Mouse (Mus musculus): ENCODE data around the gene Nr2f2. TPM values are rescaled to one million over a fixed set of nuclear protein-coding genes. Genes with fewer than 3 reads are reported as not detected.

The Nr2f2 gene
- polyA plus RNA-seq, 1 experiment from 2014 or later = 32.5 TPM

DNA sequence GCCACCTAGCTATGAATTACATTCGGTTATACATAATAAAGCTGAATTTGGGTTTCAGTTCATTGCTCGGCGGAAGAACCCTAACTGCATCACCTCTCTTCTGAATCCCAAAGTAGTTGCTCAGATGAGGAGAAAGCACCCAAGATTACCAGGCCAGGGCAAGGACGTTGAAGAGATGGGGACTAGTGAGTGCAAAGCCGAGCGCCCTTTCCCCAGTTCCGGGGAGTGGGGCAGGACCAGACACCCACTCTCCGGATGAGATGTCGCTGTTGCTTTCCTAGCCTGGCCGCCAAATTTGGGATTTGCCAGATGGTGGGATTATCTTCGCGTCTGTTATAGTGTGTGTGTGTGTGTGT, 36.4 kb downstream of the Nr2f2 start:
- Histone ChIP-seq H3K36me3 (ENCODE audit: control insufficient read depth, insufficient read depth, low read length) (no peaks in the 10 kb centered on the region), H3K4me1 (ENCODE audit: control insufficient read depth in 2 of 2, insufficient read depth in 2 of 2, low read length in 2 of 2) (peaks cover 4 to 11% of the 10 kb centered on the region in 2 experiments; a peak in 3 of 4 replicates), H3K4me3 (ENCODE audit: control insufficient read depth in 1 of 2, insufficient read depth in 1 of 2, low read depth in 1 of 2, low read length in 2 of 2) (no peak overlapping the region), H3K27ac (replicated peaks in 1 of 2; ENCODE audit: control insufficient read depth in 1 of 2, insufficient read depth in 1 of 2, low read depth in 2 of 2, low read length in 2 of 2) (no peak overlapping the region), H3K9ac (ENCODE audit: low read length) (no peak overlapping the region), H3K4me2 (ENCODE audit: low read length) (no peak overlapping the region), H3K27me3 (ENCODE audit: control insufficient read depth, insufficient read depth, low read length) (peaks cover 96% of the 10 kb centered on the region), H3K9me3 (ENCODE audit: control insufficient read depth, low read length) (no peaks in the 10 kb centered on the region)
- 3% methylated on average over 12 of the region's 12 CpGs for WGBS
- no peak for ATAC-seq (ENCODE audit: insufficient number of reproducible peaks, insufficient read depth, low FRiP score, low read depth)

DNA sequence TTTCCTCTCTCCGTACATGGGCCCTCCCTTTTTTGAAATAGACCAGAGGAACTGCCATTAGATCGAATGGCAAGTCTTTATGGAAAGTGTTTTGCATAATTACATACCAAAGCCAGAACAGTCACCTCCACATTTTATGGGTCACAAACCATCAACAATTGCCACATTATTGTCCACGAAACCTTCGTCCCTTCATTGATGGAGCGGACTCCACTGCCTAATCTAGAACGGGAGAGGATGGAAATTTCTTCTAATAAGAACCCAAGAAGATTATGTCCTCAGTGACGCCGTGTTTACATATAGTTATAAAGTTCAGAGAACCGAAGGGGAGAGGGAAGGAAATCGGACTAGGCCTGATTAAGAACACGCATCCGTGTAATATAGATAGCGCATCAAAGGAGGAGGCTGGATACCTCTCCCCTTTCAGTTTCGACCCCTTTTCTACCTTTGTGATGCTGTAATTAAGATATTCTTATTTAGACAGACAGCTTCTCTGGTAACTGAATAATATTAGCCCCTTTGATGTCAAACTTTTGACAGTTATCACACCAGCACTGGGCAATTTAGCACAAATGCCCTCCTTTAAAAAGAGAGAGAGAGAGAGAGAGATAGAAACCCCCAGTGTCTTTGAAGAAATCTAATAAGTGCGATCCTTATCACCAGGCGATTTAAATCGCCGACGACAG, 36.9 kb downstream of the Nr2f2 start:
- no peak overlapping the region for H3K4me2 ChIP-seq (ENCODE audit: low read length)

GRCm38 (mm10) chr7:70329037-70329516, 37.5 kb downstream of the Nr2f2 start:
- Histone ChIP-seq H3K4me2 (ENCODE audit: low read length) (no peak overlapping the region), H3K9me3 (ENCODE audit: control insufficient read depth, low read length) (no peaks in the 10 kb centered on the region), H3K4me1 (ENCODE audit: control insufficient read depth in 2 of 2, insufficient read depth in 2 of 2, low read length in 2 of 2) (peaks cover 4 to 11% of the 10 kb centered on the region in 2 experiments; a peak in 3 of 4 replicates), H3K27me3 (ENCODE audit: control insufficient read depth, insufficient read depth, low read length) (peaks cover 99% of the 10 kb centered on the region), H3K4me3 (ENCODE audit: control insufficient read depth in 1 of 2, insufficient read depth in 1 of 2, low read depth in 1 of 2, low read length in 2 of 2) (no peak overlapping the region), H3K9ac (ENCODE audit: low read length) (no peak overlapping the region), H3K36me3 (ENCODE audit: control insufficient read depth, insufficient read depth, low read length) (no peaks in the 10 kb centered on the region), H3K27ac (replicated peaks in 1 of 2; ENCODE audit: control insufficient read depth in 1 of 2, insufficient read depth in 1 of 2, low read depth in 2 of 2, low read length in 2 of 2) (no peak overlapping the region)
- 6% methylated on average over 6 of the region's 6 CpGs for WGBS
- ATAC-seq (ENCODE audit: insufficient number of reproducible peaks, insufficient read depth, low FRiP score, low read depth) = no peak

More for the DNA sequence above, 36.9 kb downstream of the Nr2f2 start:
- Histone ChIP-seq H3K9me3 (ENCODE audit: control insufficient read depth, low read length) (no peaks in the 10 kb centered on the region), H3K9ac (ENCODE audit: low read length) (no peak overlapping the region), H3K4me1 (ENCODE audit: control insufficient read depth in 2 of 2, insufficient read depth in 2 of 2, low read length in 2 of 2) (peaks cover 4 to 11% of the 10 kb centered on the region in 2 experiments; a peak in 3 of 4 replicates), H3K27me3 (ENCODE audit: control insufficient read depth, insufficient read depth, low read length) (peaks cover 98% of the 10 kb centered on the region), H3K27ac (replicated peaks in 1 of 2; ENCODE audit: control insufficient read depth in 1 of 2, insufficient read depth in 1 of 2, low read depth in 2 of 2, low read length in 2 of 2) (no peak overlapping the region), H3K36me3 (ENCODE audit: control insufficient read depth, insufficient read depth, low read length) (no peaks in the 10 kb centered on the region), H3K4me3 (ENCODE audit: control insufficient read depth in 1 of 2, insufficient read depth in 1 of 2, low read depth in 1 of 2, low read length in 2 of 2) (no peak overlapping the region)
- no peak for ATAC-seq (ENCODE audit: insufficient number of reproducible peaks, insufficient read depth, low FRiP score, low read depth)
- 6% methylated on average over 19 of the region's 19 CpGs for WGBS

DNA sequence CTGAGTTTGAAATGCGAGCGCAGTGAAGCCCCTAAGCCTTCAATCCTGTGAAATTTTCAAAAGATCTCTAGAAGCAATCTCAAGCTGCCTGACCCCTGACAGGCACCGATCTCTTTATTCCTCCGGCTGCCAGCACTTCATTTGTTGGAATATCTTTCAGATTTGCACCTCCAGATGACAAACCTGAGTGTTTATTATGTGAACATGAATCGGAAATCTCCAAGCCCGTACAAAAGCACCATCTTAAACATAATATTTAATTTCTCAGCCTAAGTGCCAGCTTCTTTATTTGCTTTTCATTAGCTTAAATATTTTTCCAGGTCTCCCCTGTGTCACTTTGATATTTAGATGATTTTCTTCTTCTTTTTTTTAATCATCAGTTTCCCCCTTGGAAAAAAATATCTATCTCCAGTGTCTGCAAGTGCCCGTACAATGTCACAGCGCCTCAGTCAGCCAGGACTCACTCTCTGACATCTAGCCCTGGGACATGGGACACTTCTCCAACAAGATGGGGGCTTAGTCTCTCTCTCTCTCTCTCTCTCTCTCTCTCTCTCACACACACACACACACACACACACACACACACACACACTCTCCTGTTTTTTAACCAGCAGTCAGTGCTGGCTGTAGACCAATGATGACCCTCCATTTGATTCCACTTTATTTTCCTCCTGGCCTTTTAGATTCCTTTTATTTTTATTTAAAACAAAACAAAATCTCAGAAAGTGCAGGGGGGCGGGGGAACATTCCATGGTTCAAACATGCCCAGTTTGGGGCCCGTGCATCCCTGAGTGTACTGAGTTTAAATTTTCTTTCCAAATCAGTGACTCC, 38.1 kb downstream of the Nr2f2 start:
- ATAC-seq (ENCODE audit: insufficient number of reproducible peaks, insufficient read depth, low FRiP score, low read depth) = no peak
- H3K27ac ChIP-seq (replicated peaks in 1 of 2; ENCODE audit: control insufficient read depth in 1 of 2, insufficient read depth in 1 of 2, low read depth in 2 of 2, low read length in 2 of 2) = no peak overlapping the region
- 5% methylated on average over 10 of the region's 10 CpGs for WGBS

GRCm38 (mm10) chr7:70327191-70327590, 39.3 kb downstream of the Nr2f2 start:
- no peak overlapping the region for H3K4me2 ChIP-seq (ENCODE audit: low read length)
- H3K4me1 ChIP-seq (ENCODE audit: control insufficient read depth in 2 of 2, insufficient read depth in 2 of 2, low read length in 2 of 2) = peaks cover 4 to 11% of the 10 kb centered on the region in 2 experiments; a peak in 3 of 4 replicates
- H3K4me3 ChIP-seq (ENCODE audit: control insufficient read depth in 1 of 2, insufficient read depth in 1 of 2, low read depth in 1 of 2, low read length in 2 of 2) = no peak overlapping the region
- no peak overlapping the region for H3K9ac ChIP-seq (ENCODE audit: low read length)
- 7% methylated on average over 2 of the region's 2 CpGs for WGBS
- no peaks in the 10 kb centered on the region for H3K9me3 ChIP-seq (ENCODE audit: control insufficient read depth, low read length)
- no peak for ATAC-seq (ENCODE audit: insufficient number of reproducible peaks, insufficient read depth, low FRiP score, low read depth)
- no peaks in the 10 kb centered on the region for H3K36me3 ChIP-seq (ENCODE audit: control insufficient read depth, insufficient read depth, low read length)
- H3K27ac ChIP-seq (replicated peaks in 1 of 2; ENCODE audit: control insufficient read depth in 1 of 2, insufficient read depth in 1 of 2, low read depth in 2 of 2, low read length in 2 of 2) = no peak overlapping the region
- peaks cover 99% of the 10 kb centered on the region for H3K27me3 ChIP-seq (ENCODE audit: control insufficient read depth, insufficient read depth, low read length)

More for the DNA sequence above, 38.1 kb downstream of the Nr2f2 start:
- Histone ChIP-seq H3K9ac (ENCODE audit: low read length) (no peak overlapping the region), H3K4me3 (ENCODE audit: control insufficient read depth in 1 of 2, insufficient read depth in 1 of 2, low read depth in 1 of 2, low read length in 2 of 2) (no peak overlapping the region), H3K4me2 (ENCODE audit: low read length) (no peak overlapping the region), H3K36me3 (ENCODE audit: control insufficient read depth, insufficient read depth, low read length) (no peaks in the 10 kb centered on the region), H3K9me3 (ENCODE audit: control insufficient read depth, low read length) (no peaks in the 10 kb centered on the region), H3K27me3 (ENCODE audit: control insufficient read depth, insufficient read depth, low read length) (peaks cover 99% of the 10 kb centered on the region), H3K4me1 (ENCODE audit: control insufficient read depth in 2 of 2, insufficient read depth in 2 of 2, low read length in 2 of 2) (peaks cover 4 to 11% of the 10 kb centered on the region in 2 experiments; a peak in 3 of 4 replicates)

DNA sequence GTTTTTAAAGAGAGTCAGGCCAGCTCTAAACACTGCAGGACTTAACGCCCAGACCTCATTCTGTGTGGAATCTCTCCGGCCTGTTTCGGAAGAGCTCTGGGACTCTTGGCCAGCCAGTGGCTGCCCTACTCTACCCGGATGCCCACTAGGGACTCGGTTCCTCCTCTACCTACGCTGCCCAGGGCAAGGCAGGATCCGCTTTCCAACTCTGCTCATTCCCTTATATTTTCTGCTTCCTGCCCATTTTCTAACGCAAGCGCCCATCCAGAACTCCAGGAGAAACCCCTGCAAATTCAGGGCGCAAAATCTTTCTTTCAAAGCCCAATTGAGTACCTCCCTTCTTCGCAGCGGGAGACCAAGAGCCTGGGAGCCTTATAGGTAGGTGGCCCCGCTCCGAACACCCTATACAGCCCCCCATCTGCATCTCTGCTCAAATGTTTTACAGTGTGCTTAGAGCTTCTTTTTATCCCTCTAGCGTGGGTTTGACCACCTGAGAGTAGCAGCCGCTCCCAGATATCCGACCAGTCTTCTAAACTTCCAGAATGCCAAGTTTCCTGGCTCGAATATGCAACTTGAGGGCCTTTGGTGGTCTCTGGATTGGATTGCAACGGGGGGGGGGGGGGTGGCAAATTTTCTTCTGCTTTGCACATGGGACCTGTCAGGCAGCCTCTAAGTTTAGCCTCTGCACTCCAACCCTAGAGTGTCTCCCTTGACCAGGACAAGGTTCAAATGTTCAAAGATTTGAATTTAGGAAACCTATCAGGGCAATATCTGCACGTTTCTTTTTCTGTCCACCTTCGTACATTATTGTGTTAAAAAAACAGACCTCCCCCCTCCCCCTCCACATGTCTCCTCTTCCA, 40.1 kb downstream of the Nr2f2 start:
- Histone ChIP-seq H3K9me3 (ENCODE audit: control insufficient read depth, low read length) (no peaks in the 10 kb centered on the region), H3K4me2 (ENCODE audit: low read length) (no peak overlapping the region), H3K27ac (replicated peaks in 1 of 2; ENCODE audit: control insufficient read depth in 1 of 2, insufficient read depth in 1 of 2, low read depth in 2 of 2, low read length in 2 of 2) (no peak overlapping the region), H3K4me3 (ENCODE audit: control insufficient read depth in 1 of 2, insufficient read depth in 1 of 2, low read depth in 1 of 2, low read length in 2 of 2) (no peak overlapping the region), H3K36me3 (ENCODE audit: control insufficient read depth, insufficient read depth, low read length) (no peaks in the 10 kb centered on the region), H3K27me3 (ENCODE audit: control insufficient read depth, insufficient read depth, low read length) (peaks cover 99% of the 10 kb centered on the region), H3K9ac (ENCODE audit: low read length) (no peak overlapping the region), H3K4me1 (ENCODE audit: control insufficient read depth in 2 of 2, insufficient read depth in 2 of 2, low read length in 2 of 2) (peaks cover 4 to 7% of the 10 kb centered on the region in 2 experiments; a peak in 3 of 4 replicates)
- ATAC-seq (ENCODE audit: insufficient number of reproducible peaks, insufficient read depth, low FRiP score, low read depth) = no peak
- WGBS = 3% methylated on average over 21 of the region's 21 CpGs

DNA sequence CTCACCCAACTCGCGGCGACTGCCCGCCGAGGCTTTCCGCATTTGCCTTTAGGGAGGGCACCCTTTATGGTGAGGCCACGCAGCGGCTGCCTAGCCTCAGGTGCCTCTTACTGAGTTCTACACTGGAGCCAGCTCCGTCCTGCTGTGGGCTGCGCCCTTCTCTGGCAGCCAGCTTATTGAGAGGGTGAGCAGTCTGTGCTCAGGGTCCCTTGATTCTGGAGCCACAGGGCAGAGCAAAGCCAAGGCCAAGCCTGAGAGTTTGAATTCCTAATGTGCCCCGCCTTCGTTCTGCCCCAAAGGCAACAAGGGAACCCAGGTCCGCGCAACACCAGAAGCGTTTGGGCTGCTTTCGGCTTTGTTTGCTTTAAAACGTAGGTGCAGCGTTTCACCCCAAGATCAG, 41.2 kb downstream of the Nr2f2 start:
- no peak for ATAC-seq (ENCODE audit: insufficient number of reproducible peaks, insufficient read depth, low FRiP score, low read depth)
- Histone ChIP-seq H3K9me3 (ENCODE audit: control insufficient read depth, low read length) (no peaks in the 10 kb centered on the region), H3K4me1 (ENCODE audit: control insufficient read depth in 2 of 2, insufficient read depth in 2 of 2, low read length in 2 of 2) (no peaks in the 10 kb centered on the region), H3K9ac (ENCODE audit: low read length) (no peak overlapping the region), H3K27me3 (ENCODE audit: control insufficient read depth, insufficient read depth, low read length) (peaks cover 95% of the 10 kb centered on the region), H3K27ac (replicated peaks in 1 of 2; ENCODE audit: control insufficient read depth in 1 of 2, insufficient read depth in 1 of 2, low read depth in 2 of 2, low read length in 2 of 2) (no peak overlapping the region), H3K4me3 (ENCODE audit: control insufficient read depth in 1 of 2, insufficient read depth in 1 of 2, low read depth in 1 of 2, low read length in 2 of 2) (no peak overlapping the region), H3K4me2 (ENCODE audit: low read length) (peak overlapping the region; percentile 26; the same call in 1 of the 2 replicates), H3K36me3 (ENCODE audit: control insufficient read depth, insufficient read depth, low read length) (no peaks in the 10 kb centered on the region)
- 2% methylated on average over 18 of the region's 18 CpGs for WGBS
